Mouse (Mus musculus) heart, embryonic 14.5 days (tissue): ENCODE measurements around the gene Nvl. TPM values are rescaled to one million over a fixed set of nuclear protein-coding genes. Genes with fewer than 3 reads are reported as not detected.

Experiments
- ATAC-seq: fragments of 200-750 bp; cut with Nextera tagmentation; 2 replicates; pipeline ENCODE4 v1.8.0; 2017; ENCODE audit warnings: low read depth, moderate TSS enrichment; ENCODE audit not compliant: insufficient number of reproducible peaks, insufficient read depth, low FRiP score
- H3K27ac ChIP-seq, 2 experiments: fragments of 200-500 bp in 1 of 2; fragments of 300-500 bp in 1 of 2; sonication (generic) in 1 of 2; replicated peaks in 1 of 2; 2 replicates each; pipeline ENCODE4 v1.5.1; 2012 to 2014; ENCODE audit warnings: low read depth in 2 of 2, low read length in 2 of 2, control low read depth in 1 of 2, mild to moderate bottlenecking in 1 of 2, mixed read lengths in 1 of 2; ENCODE audit not compliant: control insufficient read depth in 1 of 2, insufficient read depth in 1 of 2
- H3K27me3 ChIP-seq: fragments of 300-500 bp; sonication (generic); 2 replicates; pipeline ENCODE4 v1.6.1; 2014; ENCODE audit warnings: mild to moderate bottlenecking, low read length, control low read depth; ENCODE audit not compliant: control insufficient read depth, insufficient read depth
- H3K36me3 ChIP-seq: fragments of 300-500 bp; sonication (generic); 2 replicates; pipeline ENCODE4 v1.6.1; 2014; ENCODE audit warnings: mild to moderate bottlenecking, control low read depth, low read length, mixed read lengths; ENCODE audit not compliant: control insufficient read depth, insufficient read depth
- H3K4me1 ChIP-seq, 2 experiments: fragments of 200-500 bp in 1 of 2; fragments of 300-500 bp in 1 of 2; sonication (generic) in 1 of 2; 2 replicates each; pipeline ENCODE4 v1.6.1; 2012 to 2014; ENCODE audit warnings: low read length in 2 of 2, control low read depth in 1 of 2, mixed read lengths in 1 of 2; ENCODE audit not compliant: control insufficient read depth in 2 of 2, insufficient read depth in 2 of 2
- H3K4me2 ChIP-seq: fragments of 300-500 bp; sonication (generic); 2 replicates; pipeline ENCODE4 v1.6.1; 2014; ENCODE audit warnings: mild to moderate bottlenecking, low read length
- H3K4me3 ChIP-seq, 2 experiments: fragments of 200-500 bp in 1 of 2; fragments of 300-500 bp in 1 of 2; sonication (generic) in 1 of 2; 2 replicates each; pipeline ENCODE4 v1.5.1; 2012 to 2014; ENCODE audit warnings: low read length in 2 of 2, mild to moderate bottlenecking in 2 of 2, control low read depth in 1 of 2, low read depth in 1 of 2, moderate library complexity in 1 of 2; ENCODE audit not compliant: control insufficient read depth in 1 of 2, insufficient read depth in 1 of 2
- H3K9ac ChIP-seq: fragments of 300-500 bp; sonication (generic); 2 replicates; pipeline ENCODE4 v1.6.1; 2014; ENCODE audit warnings: mild to moderate bottlenecking, low read length
- H3K9me3 ChIP-seq: fragments of 300-500 bp; sonication (generic); 2 replicates; pipeline ENCODE4 v1.6.1; 2016; ENCODE audit warnings: low read length, control low read depth; ENCODE audit not compliant: control insufficient read depth
- WGBS: fragments of 180-500 bp; shearing (Covaris S2); extraction: QIAGEN DNeasy Blood & Tissue Kit; methylation state at CpG from one replicate; pipeline ENCODE4 v1.1.7; 2014; 5-methylcytosine and 5-hydroxymethylcytosine counted together
- polyA plus RNA-seq: library from polyadenylated mRNA; unstranded; fragments of >200 nt; fragmentation: Nextera tagmentation; extraction: Ambion mirVana; gene quantifications from 2 replicates; pipeline ENCODE4 v1.2.1, GENCODE M21; 2014

Gene Nvl
- polyA plus RNA-seq, 1 experiment from 2014 or later = 20.2 TPM

DNA sequence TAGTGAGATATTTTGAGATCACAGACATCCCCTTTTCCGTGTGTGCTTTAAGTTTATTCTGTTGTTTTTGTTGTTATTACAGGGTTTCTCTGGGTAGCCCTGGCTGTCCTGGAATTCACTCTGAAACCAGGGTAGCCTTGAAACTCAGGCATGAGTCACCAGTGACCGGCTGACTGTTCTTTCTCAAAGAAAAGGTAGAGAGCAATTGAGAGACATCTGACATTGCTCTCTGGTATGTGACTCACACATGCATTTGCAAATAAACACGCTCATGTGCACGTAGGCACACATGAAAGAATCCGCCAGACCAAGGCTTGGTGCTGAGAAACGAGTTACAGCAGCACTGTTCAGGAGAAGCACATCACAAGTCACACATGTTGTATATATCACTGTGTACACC is 12.1 kb downstream of the Nvl start:
- H3K4me2 ChIP-seq = no peak overlapping the region
- H3K36me3 ChIP-seq = peaks cover 92% of the 10 kb centered on the region
- H3K4me1 ChIP-seq = no peaks in the 10 kb centered on the region
- no peak overlapping the region for H3K4me3 ChIP-seq
- no peak overlapping the region for H3K9ac ChIP-seq
- no peak for ATAC-seq
- WGBS = 87% methylated on average over 6 of the region's 6 CpGs
- H3K9me3 ChIP-seq = no peaks in the 10 kb centered on the region
- H3K27me3 ChIP-seq = no peaks in the 10 kb centered on the region
- H3K27ac ChIP-seq = no peak overlapping the region

DNA sequence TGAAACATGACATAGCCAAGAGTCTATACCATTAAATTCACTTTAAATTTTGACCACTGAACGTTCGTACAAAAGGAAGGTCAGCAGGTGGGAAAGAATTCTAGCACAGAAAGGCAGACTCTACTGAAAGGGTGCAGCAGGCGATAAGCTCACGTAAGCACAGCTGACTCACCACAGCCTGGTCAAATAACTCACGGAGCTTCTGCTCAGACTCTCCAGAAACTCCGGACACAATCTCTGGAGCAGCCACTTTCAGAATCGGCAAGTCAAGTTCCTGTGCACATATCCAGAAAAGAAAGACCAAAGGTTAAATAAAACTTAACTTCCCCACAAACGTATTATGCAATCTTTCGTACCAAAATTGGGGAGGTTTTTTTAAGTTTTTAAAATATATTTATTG is 17.2 kb downstream of the Nvl start:
- no peak for ATAC-seq
- peaks cover 95% of the 10 kb centered on the region for H3K36me3 ChIP-seq
- no peaks in the 10 kb centered on the region for H3K27me3 ChIP-seq
- H3K9me3 ChIP-seq = no peaks in the 10 kb centered on the region
- no peak overlapping the region for H3K27ac ChIP-seq
- no peaks in the 10 kb centered on the region for H3K4me1 ChIP-seq
- no peak overlapping the region for H3K4me2 ChIP-seq
- no peak overlapping the region for H3K4me3 ChIP-seq
- no peak overlapping the region for H3K9ac ChIP-seq
- 87% methylated on average over 9 of the region's 9 CpGs for WGBS

DNA sequence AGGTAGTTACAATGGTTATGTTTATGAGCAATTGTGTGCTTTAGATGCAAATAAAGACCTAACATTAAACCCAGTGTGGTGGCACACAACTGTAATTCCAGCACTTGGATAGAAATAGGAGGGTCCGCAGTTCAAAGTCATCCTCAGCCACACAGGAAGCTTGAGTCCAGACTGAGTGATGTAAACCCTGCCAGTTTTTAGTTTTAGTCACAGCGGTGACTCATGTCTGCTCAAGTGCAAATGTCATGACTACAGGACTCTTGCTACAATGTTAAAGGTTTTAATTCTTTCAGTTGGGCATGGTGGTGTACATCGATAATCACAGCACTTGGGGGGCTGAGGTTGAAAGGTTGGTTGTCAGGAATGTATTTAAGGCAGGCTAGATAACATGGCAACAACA is 18.1 kb downstream of the Nvl start:
- Histone ChIP-seq H3K9ac (no peak overlapping the region), H3K4me3 (no peak overlapping the region), H3K4me1 (no peaks in the 10 kb centered on the region), H3K27ac (no peak overlapping the region), H3K9me3 (no peaks in the 10 kb centered on the region), H3K27me3 (no peaks in the 10 kb centered on the region), H3K36me3 (peaks cover 95% of the 10 kb centered on the region), H3K4me2 (no peak overlapping the region)
- 96% methylated on average over 3 of the region's 3 CpGs for WGBS
- ATAC-seq = no peak

DNA sequence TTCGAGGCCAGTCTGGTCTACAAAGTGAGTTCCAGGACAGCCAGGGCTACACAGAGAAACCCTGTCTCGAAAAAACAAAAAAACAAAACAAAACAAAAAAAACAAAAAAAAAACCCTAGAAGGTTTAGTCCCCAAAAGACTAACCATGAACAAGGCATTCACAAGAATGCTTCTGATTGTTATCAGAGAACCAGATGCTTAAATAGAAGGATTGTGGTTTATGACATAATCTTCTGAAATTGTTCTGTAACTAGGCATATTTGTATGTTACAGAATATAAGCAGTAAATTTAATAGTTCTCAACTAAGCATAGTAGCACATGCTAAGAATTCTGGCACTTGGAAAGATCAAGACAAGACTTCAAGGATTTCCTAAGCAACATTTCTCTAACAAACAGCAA is 19.9 kb downstream of the Nvl start:
- Histone ChIP-seq H3K27me3 (no peaks in the 10 kb centered on the region), H3K4me3 (no peak overlapping the region), H3K36me3 (peaks cover 93% of the 10 kb centered on the region), H3K4me2 (no peak overlapping the region), H3K9me3 (no peaks in the 10 kb centered on the region), H3K4me1 (no peaks in the 10 kb centered on the region), H3K9ac (no peak overlapping the region), H3K27ac (no peak overlapping the region)
- no peak for ATAC-seq
- WGBS = 89% methylated on average over 2 of the region's 2 CpGs

DNA sequence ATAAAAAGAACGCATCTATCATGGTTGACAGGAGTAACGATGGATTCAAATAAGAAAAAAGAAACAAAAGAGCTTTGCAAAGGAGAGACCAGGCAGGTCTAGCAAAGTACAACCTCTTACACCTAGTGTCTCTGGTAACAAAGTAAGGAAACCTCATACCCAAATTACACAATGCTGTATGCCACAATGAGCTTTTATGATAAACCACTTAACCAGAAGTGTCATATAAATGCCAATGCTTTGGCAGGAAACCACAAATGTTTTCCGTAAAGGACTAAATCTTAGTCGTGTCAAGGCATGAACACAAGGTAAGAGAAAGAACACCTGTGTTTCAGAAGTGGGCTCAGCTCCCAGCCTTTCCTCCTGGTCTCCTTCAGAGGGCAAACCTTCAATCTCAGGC is 26.9 kb downstream of the Nvl start:
- ATAC-seq = no peak
- no peak overlapping the region for H3K9ac ChIP-seq
- H3K4me3 ChIP-seq = no peak overlapping the region
- H3K27me3 ChIP-seq = no peaks in the 10 kb centered on the region
- WGBS = 95% methylated on average over 4 of the region's 4 CpGs
- no peaks in the 10 kb centered on the region for H3K9me3 ChIP-seq
- H3K36me3 ChIP-seq = peaks cover 82% of the 10 kb centered on the region
- H3K27ac ChIP-seq = no peak overlapping the region
- H3K4me2 ChIP-seq = no peak overlapping the region
- H3K4me1 ChIP-seq = no peaks in the 10 kb centered on the region

DNA sequence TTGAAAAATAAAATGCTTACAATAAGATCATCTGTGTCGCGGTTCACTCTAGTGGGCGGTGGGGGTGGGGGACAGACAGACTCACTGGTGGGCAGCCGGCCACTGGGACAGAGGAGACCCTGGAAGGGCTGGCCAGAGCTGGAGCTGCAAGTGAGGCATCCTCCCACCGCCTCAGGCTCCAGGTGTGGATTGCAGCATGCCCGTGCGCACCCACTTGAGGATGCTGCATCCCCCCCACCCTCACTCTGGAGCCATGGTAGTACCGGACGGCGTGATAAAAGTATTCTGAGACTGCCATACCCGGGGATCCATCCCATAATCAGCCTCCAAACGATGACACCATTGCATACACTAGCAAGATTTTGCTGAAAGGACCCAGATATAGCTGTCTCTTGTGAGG is 54.0 kb downstream of the Nvl start:
- no peak for ATAC-seq
- H3K4me1 ChIP-seq = no peaks in the 10 kb centered on the region
- H3K27me3 ChIP-seq = no peaks in the 10 kb centered on the region

DNA sequence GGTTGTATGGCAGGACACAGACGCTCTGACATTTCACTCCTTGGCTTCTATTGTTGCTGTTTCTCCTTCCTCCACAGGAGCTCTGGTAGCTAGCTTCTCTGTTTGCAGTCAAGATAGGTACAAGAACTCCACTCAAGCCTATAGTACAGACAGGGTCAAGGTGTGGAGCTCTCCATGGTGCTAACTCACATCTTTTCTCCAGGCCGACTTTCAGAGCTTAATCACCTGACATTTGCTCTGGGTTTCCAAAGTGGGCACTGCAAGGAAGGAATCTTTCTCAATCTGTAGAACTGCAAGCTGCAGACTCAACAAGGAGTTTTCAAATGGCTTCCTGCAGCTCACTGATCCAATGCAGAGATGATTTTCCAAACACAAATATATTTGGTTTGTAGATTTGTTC is 60.0 kb downstream of the Nvl start:
- 30% methylated on average over 2 of the region's 2 CpGs for WGBS
- ATAC-seq = no peak

More for the DNA sequence above, 54.0 kb downstream of the Nvl start:
- H3K9ac ChIP-seq = no peak overlapping the region
- no peak overlapping the region for H3K27ac ChIP-seq
- no peaks in the 10 kb centered on the region for H3K9me3 ChIP-seq
- 79% methylated on average over 12 of the region's 12 CpGs for WGBS
- H3K4me2 ChIP-seq = no peak overlapping the region
- peaks cover 41% of the 10 kb centered on the region for H3K36me3 ChIP-seq
- no peak overlapping the region for H3K4me3 ChIP-seq

DNA sequence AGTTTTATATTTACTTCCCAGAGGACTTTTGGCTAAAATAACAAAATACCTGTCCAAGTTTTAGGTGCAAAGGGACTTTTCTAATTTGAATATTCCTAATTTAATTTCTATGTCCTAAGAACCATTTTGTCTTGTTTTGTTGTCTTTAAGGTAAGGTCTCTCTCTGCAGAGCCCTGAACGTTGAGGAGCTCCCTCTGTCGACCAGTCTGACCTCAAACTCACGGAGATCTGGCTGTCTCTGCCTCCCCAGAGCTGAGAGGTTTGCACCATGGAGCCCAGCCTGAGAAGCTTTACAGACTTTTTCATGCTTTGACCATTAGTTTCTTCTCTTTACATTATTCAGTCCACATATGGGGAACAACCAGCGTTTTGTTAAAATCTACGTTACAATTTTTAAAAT is 70.9 kb downstream of the Nvl start:
- Histone ChIP-seq H3K27ac (no peak overlapping the region), H3K9me3 (no peaks in the 10 kb centered on the region), H3K4me3 (no peak overlapping the region), H3K36me3 (no peaks in the 10 kb centered on the region), H3K4me2 (no peak overlapping the region), H3K27me3 (0 out of 2 replicates have a peak, but pooled peaks cover 2% of the 10 kb centered on the region), H3K9ac (no peak overlapping the region), H3K4me1 (no peaks in the 10 kb centered on the region)
- no peak for ATAC-seq
- 31% methylated on average over 5 of the region's 5 CpGs for WGBS

More for the DNA sequence above, 60.0 kb downstream of the Nvl start:
- Histone ChIP-seq H3K9ac (no peak overlapping the region), H3K27me3 (no peaks in the 10 kb centered on the region), H3K9me3 (no peaks in the 10 kb centered on the region), H3K36me3 (no peaks in the 10 kb centered on the region), H3K27ac (no peak overlapping the region), H3K4me1 (no peaks in the 10 kb centered on the region), H3K4me2 (no peak overlapping the region), H3K4me3 (no peak overlapping the region)
